In genomic region chr16:95674452-95674921, GRCm38 (mm10) we compare ENCODE assay signal across 8 mouse cellular contexts. TPM values are rescaled to one million over a fixed set of nuclear protein-coding genes. Genes with fewer than 3 reads are reported as not detected.
A peak's percentile ranks its signal among the peaks of the same experiment; 100 is the strongest.
DNase-seq lines count a peak whose midpoint lies in the region; ATAC-seq and TF ChIP-seq lines count a peak whose summit lies in the region.

No protein-coding gene starts in this region.

- peaks cover 20% of the 10 kb centered on the region; the same call in 1 of the 2 replicates for H3K4me1 ChIP-seq in limb, embryonic 15.5 days

- no peaks in the 10 kb centered on the region for H3K27me3 ChIP-seq in limb, embryonic 15.5 days

- H3K4me3 ChIP-seq in gastrocnemius, adult 2 months: peak overlapping the region; percentile 64
- H3K4me3 ChIP-seq in limb, embryonic 15.5 days: peak overlapping the region; percentile 10; the same call in 1 of the 2 replicates

- no peak for ATAC-seq in limb, embryonic 15.5 days (ENCODE audit: insufficient number of reproducible peaks, low FRiP score, low TSS enrichment, low read depth)
- peak; percentile 36; the same call in 1 of the 2 replicates for ATAC-seq in monocyte, adult 5-6 weeks (replicated peaks; ENCODE audit: insufficient number of reproducible peaks, low FRiP score, low TSS enrichment, poor library complexity, severe bottlenecking)

- no peak for TF ChIP-seq CTCF in gastrocnemius, adult 2 months (IDR thresholded peaks at IDR 0.05)

- peak; percentile 42 for DNase-seq in gastrocnemius, adult 2 months
- no peak for DNase-seq in gastrocnemius, adult 8-10 months (ENCODE audit: low spot score in 2 of 2)
- peak; percentile 76 for DNase-seq in fibroblast of lung, adult 2 months (ENCODE audit: low read depth)
- no peak for DNase-seq in cerebellum, postnatal 25 days
- no peak for DNase-seq in thymus, postnatal 4 days
- no peak for DNase-seq in cerebellum, postnatal 10 days

- peak overlapping the region; percentile 37 for H3K4me2 ChIP-seq in limb, embryonic 15.5 days

- H3K9me3 ChIP-seq in limb, embryonic 15.5 days: no peaks in the 10 kb centered on the region

- no peaks in the 10 kb centered on the region for H3K36me3 ChIP-seq in limb, embryonic 15.5 days

- intact Hi-C loops in gastrocnemius, adult 2 months (cut with DNase I): no loop called here

- H3K9ac ChIP-seq in limb, embryonic 15.5 days: no peak overlapping the region

- 29% methylated on average over 5 of the region's 5 CpGs for WGBS in limb, embryonic 15.5 days

- peak overlapping the region; percentile 63 for H3K27ac ChIP-seq in gastrocnemius, adult 2 months
- H3K27ac ChIP-seq in limb, embryonic 15.5 days: peak overlapping the region; percentile 79

RNA-seq across cellular contexts. Expression of gene Ets2, which starts 27.4 kb away (rescaled TPM):
- 10 to 100 TPM; 22.7 to 41.9 TPM for total RNA-seq in gastrocnemius, adult 2 months (2021)
- 10 to 100 TPM; 27.4 to 29.4 (median 27.5) TPM for total RNA-seq in gastrocnemius, adult 8-10 months (2022)
- polyA plus RNA-seq in limb, embryonic 15.5 days (2015; fragmentation: Nextera tagmentation; extraction: Ambion mirVana): 103 and 109 TPM in 2 replicates
- 51.5 to 79.9 TPM (median 76.7 TPM) in 3 replicates for total RNA-seq in monocyte, adult 5-6 weeks (2017)

Comparison
In these comparisons a context has a peak if more than half of its experiments do, and no peak if none do; other contexts are left out.
1. DNase-seq: peak in gastrocnemius, adult 2 months (single experiment) and fibroblast of lung, adult 2 months (single experiment); none in gastrocnemius, adult 8-10 months (0 of 2), cerebellum, postnatal 25 days (0 of 2), thymus, postnatal 4 days (single experiment) and cerebellum, postnatal 10 days (0 of 2).